Mouse (Mus musculus) common myeloid progenitor, adult 5-6 weeks (primary cell): ENCODE results near the gene Nipbl. TPM values are rescaled to one million over a fixed set of nuclear protein-coding genes. Genes with fewer than 3 reads are reported as not detected.
"Not testable (repeated sequence)": the region's sequence is repeated elsewhere in the genome, so short reads cannot be mapped to it uniquely, and the experiment has no call there.

Experiments used
- ATAC-seq: replicated peaks from 2 replicates; pipeline ENCODE4 v1.8.0; 2016; ENCODE audit warnings: low read depth, mild to moderate bottlenecking, moderate TSS enrichment, inconsistent platforms; ENCODE audit not compliant: poor library complexity, severe bottlenecking
- total RNA-seq: library from RNA; stranded (forward); fragments of 200-1000, 187-1606 nt; gene quantifications from 2 replicates; pipeline ENCODE4 v1.2.3, GENCODE M21; 2017

Gene Nipbl
- total RNA-seq, 1 experiment from 2014 or later, result 74.0 TPM

DNA sequence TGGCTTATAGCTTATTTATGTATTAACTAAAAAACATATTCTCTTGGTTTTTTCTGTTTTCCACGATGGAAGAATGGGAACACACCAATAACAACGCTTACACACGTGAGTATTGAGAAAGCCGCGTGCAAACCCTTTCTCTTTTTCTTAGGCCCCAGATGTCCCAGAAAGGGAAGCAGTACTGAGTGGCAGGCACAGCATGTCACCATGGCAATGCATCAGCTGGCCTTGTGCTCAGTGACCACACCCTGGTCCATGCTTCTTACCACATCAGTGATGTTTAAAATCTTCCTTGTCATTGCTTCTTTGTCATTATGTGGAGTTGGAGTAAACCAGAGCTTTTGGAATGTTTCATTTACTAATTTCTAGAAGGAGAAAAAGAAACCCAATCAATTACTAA is 125.1 kb downstream of the Nipbl start:
- no peak for ATAC-seq

DNA sequence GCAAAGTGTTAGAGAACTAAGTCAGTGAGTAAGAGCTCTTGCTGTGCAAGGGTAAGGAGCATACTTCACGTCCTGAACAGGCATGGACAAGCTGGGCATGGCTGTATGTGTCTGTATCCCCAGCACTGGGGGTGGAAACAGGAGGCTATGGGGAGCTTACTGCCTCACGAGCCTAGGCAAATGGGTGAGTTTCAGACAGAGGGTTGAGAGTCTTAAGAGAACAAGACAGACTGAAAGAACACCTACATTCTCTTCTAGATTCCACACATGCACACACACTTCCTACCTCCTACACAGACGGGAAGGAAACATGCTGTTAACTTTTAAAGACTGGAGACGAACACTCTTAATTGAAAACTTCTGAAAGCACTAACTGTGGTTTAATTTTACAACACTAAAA is 126.9 kb downstream of the Nipbl start:
- no peak for ATAC-seq

DNA sequence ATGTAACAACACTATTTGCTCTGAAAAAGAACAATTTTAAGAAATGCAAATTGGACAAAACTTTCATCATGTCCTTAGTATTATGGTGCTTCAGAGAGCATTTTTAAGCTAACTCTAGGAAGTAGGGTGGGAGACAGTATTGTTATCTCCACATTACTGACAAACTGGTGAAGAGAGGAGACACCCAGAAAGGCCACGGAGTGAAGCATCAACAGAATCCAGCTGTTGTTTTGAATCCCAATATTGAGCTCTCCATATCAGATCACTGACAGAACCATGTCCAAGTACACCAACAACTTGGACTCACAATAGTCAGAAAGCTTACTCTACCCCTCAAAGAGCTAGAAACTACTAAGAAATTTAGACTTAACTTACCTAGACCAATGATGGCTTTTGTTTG is 138.8 kb downstream of the Nipbl start:
- no peak for ATAC-seq

DNA sequence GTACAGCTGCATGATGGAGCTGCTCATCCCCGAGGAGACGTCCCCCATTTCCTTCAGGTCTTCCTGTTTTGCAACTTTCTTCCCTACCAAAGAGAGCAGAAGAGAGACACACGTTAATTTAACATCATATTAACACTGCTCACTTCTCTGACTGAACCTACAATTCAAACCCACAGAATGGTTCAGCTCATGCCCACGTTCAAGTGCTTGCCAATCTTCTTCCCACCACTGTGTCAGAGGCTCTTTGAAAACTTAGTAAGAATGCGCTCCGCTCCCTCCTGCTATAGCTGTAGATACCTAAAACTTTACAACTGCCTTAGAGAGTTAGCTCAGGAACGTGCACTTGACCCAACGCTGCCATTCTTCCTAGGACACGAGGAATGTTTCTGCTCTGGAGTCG is 141.3 kb downstream of the Nipbl start:
- no peak for ATAC-seq

DNA sequence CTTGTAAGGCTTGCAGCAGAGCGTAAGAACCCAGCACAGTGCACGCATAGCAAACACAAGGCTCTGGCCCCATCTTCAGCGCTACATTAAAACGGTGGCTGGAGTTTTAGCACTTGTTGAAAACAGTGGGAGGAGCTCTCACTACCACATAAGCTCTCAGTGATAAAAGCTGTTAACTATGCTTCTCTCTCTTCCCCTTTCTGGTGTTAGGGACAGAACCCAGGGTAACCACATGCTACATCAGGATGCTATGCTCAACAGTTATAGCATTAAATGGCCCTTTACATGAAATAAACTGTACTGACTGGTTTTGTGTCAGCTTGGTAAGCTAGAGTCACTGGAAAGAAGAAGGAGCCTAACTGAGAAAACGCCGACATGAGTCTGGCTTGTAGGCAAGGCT is 150.1 kb downstream of the Nipbl start:
- ATAC-seq, result 0 out of 2 replicates have a peak, but pooled peaks have one; percentile 29

DNA sequence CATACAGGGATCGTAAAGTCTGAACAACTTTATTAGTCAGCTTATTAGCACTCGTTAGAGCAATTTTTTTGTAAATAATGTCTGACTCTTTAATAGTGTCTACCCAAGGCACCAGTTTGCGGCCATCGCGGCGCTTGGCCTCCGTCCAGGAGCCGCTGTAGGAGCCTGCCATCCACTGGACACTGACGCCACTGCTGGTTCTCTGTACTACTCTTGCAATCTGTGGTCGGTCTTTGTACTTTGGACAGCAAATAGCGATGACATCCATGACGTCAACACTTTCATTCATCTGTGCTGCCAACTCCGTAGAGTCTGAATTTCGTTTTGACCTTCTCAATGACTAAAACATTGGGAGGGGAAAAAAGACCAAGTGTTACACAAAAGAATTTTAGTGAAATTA is 153.0 kb downstream of the Nipbl start:
- no peak for ATAC-seq

DNA sequence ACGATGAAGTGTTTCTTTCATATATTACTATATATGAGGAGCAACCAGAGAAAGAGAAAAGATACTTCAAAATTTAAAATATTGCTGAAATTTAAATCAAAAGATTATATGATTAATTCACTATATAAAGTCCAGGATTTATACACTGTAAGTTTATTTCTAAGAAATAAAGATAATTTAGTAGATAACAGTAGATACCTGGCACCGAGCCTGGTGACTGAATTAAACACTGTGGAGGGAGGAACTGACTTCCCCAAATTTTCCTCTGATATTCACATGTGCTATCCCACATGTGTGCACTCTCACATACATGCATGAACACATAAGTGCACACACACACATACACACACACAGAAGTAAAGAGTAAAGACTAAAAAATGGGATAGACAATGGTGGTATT is 162.1 kb downstream of the Nipbl start:
- no peak for ATAC-seq

DNA sequence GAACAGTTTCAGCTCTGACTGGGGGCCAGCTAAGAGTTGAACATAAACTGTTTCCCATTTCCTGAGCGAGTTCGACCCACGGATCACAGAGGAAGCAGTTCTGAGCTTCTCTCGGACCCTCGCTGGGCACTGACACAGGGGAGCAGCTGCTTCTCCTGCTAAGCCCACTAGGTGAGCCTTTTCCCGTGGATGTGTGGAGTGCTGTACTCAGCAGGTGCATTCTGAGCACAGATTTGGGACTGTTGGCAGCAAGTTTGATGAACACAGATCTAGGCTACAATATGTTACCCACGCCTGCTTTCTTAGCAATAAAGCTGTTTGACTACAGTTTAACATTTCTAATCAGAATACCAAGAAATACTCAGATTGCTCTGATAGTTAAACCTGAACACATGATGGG is 162.6 kb downstream of the Nipbl start:
- no peak for ATAC-seq

DNA sequence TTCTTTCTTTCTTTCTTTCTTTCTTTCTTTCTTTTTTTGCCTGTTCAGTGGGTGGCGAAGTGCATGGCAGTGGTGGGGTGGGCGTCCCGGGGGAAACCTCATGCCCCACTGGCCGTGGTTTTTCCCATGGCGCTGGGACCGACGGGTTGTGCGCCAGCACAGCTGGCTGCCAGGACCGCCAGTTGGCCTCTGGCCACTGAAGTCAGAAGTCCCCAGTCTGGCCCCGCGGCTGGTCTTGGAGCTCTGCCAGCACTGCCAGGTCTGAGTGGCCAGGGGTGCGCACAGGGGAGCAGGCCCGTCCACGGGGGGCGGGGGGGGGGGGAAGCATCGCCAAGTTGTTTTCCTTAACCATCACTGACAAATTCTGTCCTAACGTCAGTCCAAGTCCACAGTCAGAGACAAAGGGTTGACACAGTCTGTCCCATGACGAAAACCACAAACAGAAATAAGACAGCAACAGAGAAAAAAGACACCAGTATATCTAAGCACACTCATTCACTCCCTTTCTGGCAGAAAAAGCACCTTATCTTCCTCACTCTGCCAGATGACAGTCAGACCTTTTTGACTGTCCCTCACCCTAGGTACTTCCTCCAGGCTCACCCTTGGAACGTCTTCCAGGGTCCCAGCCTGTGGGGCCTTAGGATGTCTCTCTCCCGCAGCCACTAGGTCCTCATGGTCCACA is 164.2 kb downstream of the Nipbl start:
- peak; percentile 45; the same call in 1 of the 2 replicates for ATAC-seq

DNA sequence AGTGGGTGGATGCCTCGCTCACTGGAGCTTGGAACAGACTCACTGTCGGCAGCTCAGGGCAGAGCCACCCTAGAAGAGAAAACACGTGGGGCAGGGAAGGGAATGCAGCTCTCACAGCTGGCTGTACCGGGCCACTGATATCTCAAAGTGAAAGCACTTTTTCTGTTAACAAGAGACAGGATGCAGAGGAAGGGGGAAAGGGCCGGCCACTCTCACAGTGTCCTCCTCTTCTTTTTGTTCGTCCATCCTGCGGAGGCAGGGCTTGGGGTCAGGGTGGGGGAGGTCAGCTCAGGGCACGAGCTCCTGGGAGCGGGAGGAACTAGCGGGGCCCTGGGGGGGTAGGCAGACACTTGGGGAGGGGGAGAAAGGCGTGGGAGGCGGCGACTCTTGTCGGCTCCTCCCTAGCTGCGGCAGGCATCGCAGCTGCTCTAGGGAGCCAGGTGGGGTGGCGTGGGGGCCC is 164.9 kb downstream of the Nipbl start:
- peak; percentile 56 for ATAC-seq

DNA sequence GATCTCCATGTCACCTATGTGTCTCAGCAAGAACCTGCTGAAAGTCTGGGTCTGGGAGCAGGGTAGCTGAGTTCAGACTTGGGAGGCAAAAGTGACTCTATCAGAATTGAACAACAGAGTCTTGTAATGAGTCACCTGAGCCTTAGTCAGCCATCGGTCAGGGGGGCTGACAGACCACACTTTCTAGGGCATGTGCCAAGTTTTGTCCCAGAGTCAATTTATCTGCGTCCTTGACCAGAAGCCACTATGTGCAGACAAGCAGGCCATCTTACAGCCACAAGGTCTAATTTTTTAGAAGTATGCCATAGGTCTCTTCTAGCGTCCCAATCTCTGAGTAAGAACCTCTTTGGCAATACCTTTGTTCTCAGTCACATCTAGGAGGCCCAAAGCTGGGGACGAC is 166.3 kb downstream of the Nipbl start:
- ATAC-seq, result not testable (repeated sequence)

DNA sequence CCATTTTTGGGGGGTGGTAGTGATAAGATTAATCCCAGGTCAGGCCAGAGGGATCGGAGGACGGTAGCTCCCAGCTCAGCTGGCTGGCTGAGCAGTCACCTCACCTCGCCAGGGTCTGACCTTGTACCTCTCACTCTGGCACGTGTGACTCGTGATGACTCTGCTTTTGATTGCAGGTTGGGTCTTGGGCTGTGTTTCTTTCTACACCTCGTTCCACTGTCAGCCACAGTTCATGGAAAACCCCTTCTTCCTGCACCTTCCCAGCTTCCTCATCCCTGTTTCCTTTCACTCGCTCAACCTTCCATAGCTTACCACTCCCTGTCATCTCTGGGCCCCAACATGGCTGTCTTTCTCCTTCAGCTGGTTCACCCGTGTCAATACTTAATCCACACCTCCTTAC is 172.3 kb downstream of the Nipbl start:
- ATAC-seq, result no peak

DNA sequence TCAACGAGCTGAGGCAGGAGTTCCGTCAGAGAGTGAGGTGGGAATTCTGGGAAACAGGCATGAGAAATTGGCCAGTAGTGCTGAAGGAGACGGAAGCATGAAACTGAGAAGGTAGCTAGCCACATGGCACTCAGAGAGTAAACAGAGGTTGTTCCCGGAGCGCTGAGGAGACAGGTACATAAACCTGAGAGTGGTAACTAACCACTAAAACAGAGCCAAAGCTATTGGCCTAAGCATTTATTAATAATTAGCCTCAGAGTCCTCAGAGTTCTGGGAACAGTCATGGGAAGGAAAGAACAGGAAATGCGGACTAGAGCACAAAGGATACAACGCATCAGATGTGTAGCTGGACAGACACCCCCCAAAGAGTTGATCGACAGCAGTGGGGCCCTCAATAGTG is 176.0 kb downstream of the Nipbl start:
- no peak for ATAC-seq

DNA sequence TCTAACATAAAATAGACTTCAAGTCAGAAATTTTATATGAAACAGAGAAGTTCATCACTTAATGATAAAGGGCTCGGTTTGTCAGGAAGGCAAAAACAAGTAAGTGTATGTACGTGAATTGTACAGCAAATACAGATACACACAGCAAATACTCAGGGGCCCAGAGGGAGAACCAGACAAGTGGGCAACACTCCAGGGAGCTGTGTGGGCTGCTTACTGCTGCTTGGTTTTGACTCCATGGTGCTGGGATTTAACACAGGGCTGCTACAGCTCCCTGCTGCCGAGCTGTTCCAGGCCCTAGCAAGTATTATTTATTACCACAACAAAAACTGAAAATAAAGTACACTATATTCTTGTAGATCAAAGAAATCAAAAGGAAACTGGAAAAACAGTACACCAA is 177.1 kb downstream of the Nipbl start:
- no peak for ATAC-seq

DNA sequence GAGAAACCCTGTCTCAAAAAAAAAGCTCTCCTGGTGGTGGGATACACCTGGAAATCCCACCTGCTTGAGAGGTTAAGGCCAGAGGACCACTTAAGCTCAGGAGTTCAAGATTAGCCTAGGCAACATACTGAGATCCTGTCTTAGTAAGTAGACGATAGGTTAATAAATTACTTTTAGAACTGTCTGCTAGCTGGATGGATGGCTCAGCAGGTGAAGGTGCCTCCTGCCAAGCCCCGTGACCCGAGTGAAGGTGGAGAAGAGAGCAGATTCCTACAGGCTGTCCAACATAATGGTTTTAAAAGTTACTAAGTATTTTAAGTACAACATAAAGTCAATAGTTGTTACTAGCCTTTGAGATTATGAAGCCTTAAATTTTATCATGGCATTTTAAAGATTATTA is 178.3 kb downstream of the Nipbl start:
- ATAC-seq, result no peak

Other genes with a start within 250 kb of the Nipbl start
- not detected in 2 replicates for gene Gm2310, start 75.5 kb upstream of the Nipbl start, total RNA-seq